Mouse (Mus musculus) central nervous system, embryonic 18 days (tissue): ENCODE results near the gene Tlr13. TPM values are rescaled to one million over a fixed set of nuclear protein-coding genes. Genes with fewer than 3 reads are reported as not detected.

Experiments used
- polyA plus RNA-seq: library from polyadenylated mRNA; depleted of rRNA; stranded (reverse); fragments of >200 nt; gene quantifications from 2 replicates; pipeline ENCODE4 v1.2.3, GENCODE M21; 2012; rRNA removed

The Tlr13 gene
- polyA plus RNA-seq: 0.21 and 0.22 TPM in 2 replicates

DNA sequence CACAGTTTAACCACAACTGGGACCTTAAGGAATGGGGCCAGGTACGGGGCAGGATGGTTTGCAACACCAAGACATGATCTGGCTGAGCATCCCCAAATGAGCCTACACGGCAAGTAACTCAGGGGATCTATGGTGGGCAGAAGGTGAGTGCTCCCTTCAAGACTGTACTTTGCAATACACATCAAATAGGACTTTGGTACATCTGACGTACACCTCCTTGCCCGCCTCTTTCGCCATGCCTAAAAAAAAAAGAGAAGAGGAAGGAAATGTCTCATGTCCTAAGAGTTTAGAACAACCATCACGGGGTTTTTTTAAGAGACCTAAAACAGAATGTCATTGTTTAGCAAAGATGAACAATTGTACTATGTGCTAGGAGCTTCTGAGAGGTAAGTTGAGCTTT lies at the start of gene Tlr13:
Gene Tlr13, plus strand, starts transcription at position 269 of the 400 bp plus-strand sequence.

DNA sequence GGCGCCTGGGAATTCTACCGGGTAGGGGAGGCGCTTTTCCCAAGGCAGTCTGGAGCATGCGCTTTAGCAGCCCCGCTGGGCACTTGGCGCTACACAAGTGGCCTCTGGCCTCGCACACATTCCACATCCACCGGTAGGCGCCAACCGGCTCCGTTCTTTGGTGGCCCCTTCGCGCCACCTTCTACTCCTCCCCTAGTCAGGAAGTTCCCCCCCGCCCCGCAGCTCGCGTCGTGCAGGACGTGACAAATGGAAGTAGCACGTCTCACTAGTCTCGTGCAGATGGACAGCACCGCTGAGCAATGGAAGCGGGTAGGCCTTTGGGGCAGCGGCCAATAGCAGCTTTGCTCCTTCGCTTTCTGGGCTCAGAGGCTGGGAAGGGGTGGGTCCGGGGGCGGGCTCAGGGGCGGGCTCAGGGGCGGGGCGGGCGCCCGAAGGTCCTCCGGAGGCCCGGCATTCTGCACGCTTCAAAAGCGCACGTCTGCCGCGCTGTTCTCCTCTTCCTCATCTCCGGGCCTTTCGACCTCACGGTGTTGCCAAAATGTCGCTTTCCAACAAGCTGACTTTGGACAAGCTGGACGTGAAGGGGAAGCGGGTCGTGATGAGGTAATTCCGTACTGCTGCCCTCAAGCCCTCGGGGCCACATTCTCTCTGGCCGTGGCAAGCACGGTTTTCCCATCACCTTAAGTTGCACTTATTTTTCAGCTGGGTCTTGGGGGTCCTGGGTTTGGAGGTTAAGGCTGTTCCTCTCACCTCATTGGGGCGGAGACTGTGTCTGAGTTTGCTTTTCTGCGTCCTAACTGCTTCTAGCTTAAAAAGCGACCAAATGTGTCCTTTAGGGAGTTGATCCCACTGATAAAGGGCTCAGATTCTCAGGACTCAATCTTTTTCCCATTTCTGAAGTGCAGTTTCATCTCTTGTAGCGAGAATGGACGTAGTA lies 44.0 kb downstream of the Tlr13 start, which contains the start of gene Pgk1:
Gene Pgk1, plus strand, starts transcription at position 388 of the 937 bp plus-strand sequence.

Other genes starting within 250 kb of the Tlr13 start
- 86.3 and 90.1 TPM in 2 replicates for gene Atrx, start 213.8 kb upstream of the Tlr13 start, polyA plus RNA-seq
- gene Magt1, start 131.3 kb upstream of the Tlr13 start, polyA plus RNA-seq: 8.2 and 9.0 TPM in 2 replicates
- gene Cox7b, start 127.5 kb upstream of the Tlr13 start, polyA plus RNA-seq: 326 and 368 TPM in 2 replicates
- gene Atp7a, start 115.9 kb upstream of the Tlr13 start, polyA plus RNA-seq: 5.5 and 5.6 TPM in 2 replicates
- 278 and 285 TPM in 2 replicates for gene Pgk1, start 43.9 kb downstream of the Tlr13 start, polyA plus RNA-seq
- gene Taf9b, start 78.0 kb downstream of the Tlr13 start, polyA plus RNA-seq: 14.9 and 15.0 TPM in 2 replicates
- not detected in 2 replicates for gene Fnd3c2, start 112.2 kb downstream of the Tlr13 start, polyA plus RNA-seq